Mouse (Mus musculus) CH12.LX (cell line): Measurements from ENCODE around the gene Shtn1.

Source experiments
- BHLHE40 ChIP-seq: IDR thresholded peaks from 2 replicates; pipeline ENCODE4 v1.6.1; 2011; ENCODE audit warnings: mild to moderate bottlenecking, low read depth, low read length, improper control_type of control experiment
- CHD1 ChIP-seq: IDR thresholded peaks from 2 replicates; pipeline ENCODE4 v1.6.1; 2012; ENCODE audit warnings: low read depth, low read length, improper control_type of control experiment, inconsistent platforms
- CTCF ChIP-seq, 2 experiments: IDR thresholded peaks in 1 of 2; conservative IDR thresholded peaks in 1 of 2; 2 replicates each; pipeline ENCODE4 v1.5.1; 2011 to 2012; ENCODE audit warnings: low read depth in 2 of 2, low read length in 2 of 2, improper control_type of control experiment in 1 of 2, inconsistent platforms in 1 of 2, mild to moderate bottlenecking in 1 of 2, moderate library complexity in 1 of 2
- EP300 ChIP-seq: IDR thresholded peaks from 2 replicates; pipeline ENCODE4 v1.6.1; 2011; ENCODE audit warnings: low read length, improper control_type of control experiment
- HCFC1 ChIP-seq: IDR thresholded peaks from 2 replicates; pipeline ENCODE4 v1.6.1; 2012; ENCODE audit warnings: low read depth, mild to moderate bottlenecking, inconsistent platforms, low read length, improper control_type of control experiment
- MAFK ChIP-seq: IDR thresholded peaks from 2 replicates; pipeline ENCODE4 v1.6.1; 2011; ENCODE audit warnings: low read length, improper control_type of control experiment; ENCODE audit not compliant: insufficient replicate concordance
- POLR2A ChIP-seq: IDR thresholded peaks from 2 replicates; pipeline ENCODE4 v1.6.1; 2011; ENCODE audit warnings: low read depth, mild to moderate bottlenecking, improper control_type of control experiment, low read length
- POLR2AphosphoS2 ChIP-seq: IDR thresholded peaks from 2 replicates; pipeline ENCODE4 v1.6.1; 2011; ENCODE audit warnings: low read depth, low read length, improper control_type of control experiment
- RAD21 ChIP-seq: IDR thresholded peaks from 2 replicates; pipeline ENCODE4 v1.6.1; 2011; ENCODE audit warnings: low read depth, mild to moderate bottlenecking, low read length, improper control_type of control experiment, moderate library complexity
- SIN3A ChIP-seq: IDR thresholded peaks from 2 replicates; pipeline ENCODE4 v1.6.1; 2012; ENCODE audit warnings: low read length, improper control_type of control experiment, inconsistent platforms
- TCF12 ChIP-seq: IDR thresholded peaks from 2 replicates; pipeline ENCODE4 v1.6.1; 2014; ENCODE audit warnings: low read depth, mild to moderate bottlenecking, inconsistent platforms, low read length, improper control_type of control experiment
- USF1 ChIP-seq: IDR thresholded peaks from 2 replicates; pipeline ENCODE4 v1.6.1; 2014; ENCODE audit warnings: low read depth, mild to moderate bottlenecking, inconsistent platforms, low read length, improper control_type of control experiment
- ZC3H11A ChIP-seq: IDR thresholded peaks from 2 replicates; pipeline ENCODE4 v1.6.1; 2012; ENCODE audit warnings: low read depth, mild to moderate bottlenecking, inconsistent platforms, low read length, improper control_type of control experiment
- ZNF384 ChIP-seq: IDR thresholded peaks from 2 replicates; pipeline ENCODE4 v1.6.1; 2012; ENCODE audit warnings: low read depth, low read length, improper control_type of control experiment, inconsistent platforms

- TF ChIP-seq USF1 (no peak), POLR2AphosphoS2 (no peak), HCFC1 (no peak), CTCF (conservative IDR thresholded peaks at IDR 0.05 in 1 of 2, IDR thresholded peaks at IDR 0.05 in 1 of 2; ENCODE audit: low read depth in 2 of 2, low read length in 2 of 2) (no peak), TCF12 (no peak), POLR2A (no peak), EP300 (no peak), ZC3H11A (no peak), SIN3A (no peak), RAD21 (no peak), CHD1 (no peak), BHLHE40 (no peak), MAFK (no peak), ZNF384 (no peak)
Measured at GRCm38 (mm10) chr19:58968731-58969506, 107.0 kb downstream of the Shtn1 start.
